Mouse (Mus musculus) embryonic fibroblast, embryonic 13.5 days (primary cell): ENCODE data around the gene P2ry13.

ENCODE experiments used
- CTCF ChIP-seq: IDR thresholded peaks from 2 replicates; pipeline ENCODE4 v1.5.1; 2011; ENCODE audit warnings: mild to moderate bottlenecking, control low read depth, low read length, moderate library complexity, borderline replicate concordance; ENCODE audit not compliant: insufficient read depth
- POLR2A ChIP-seq: IDR thresholded peaks from 2 replicates; pipeline ENCODE4 v1.6.1; 2011; ENCODE audit warnings: low read depth, mild to moderate bottlenecking, control low read depth, low read length, moderate library complexity

- TF ChIP-seq POLR2A: no peak
- no peak for TF ChIP-seq CTCF
Measured at GRCm38 (mm10) chr3:59167417-59168054, 43.1 kb downstream of the P2ry13 start.
